Mouse (Mus musculus): Measurements from ENCODE around the gene Zbtb4. TPM values are rescaled to one million over a fixed set of nuclear protein-coding genes. Genes with fewer than 3 reads are reported as not detected.

Gene Zbtb4
- total RNA-seq, 4 experiments from 2014 or later: 138 to 158 (median 147) TPM

GRCm38 (mm10) chr11:69800138-69800391 lies 34.4 kb downstream of the Zbtb4 start:
- no peak for DNase-seq (ENCODE audit: low spot score in 2 of 2)

- peak in 1 of 2 experiments; percentile 45 for DNase-seq (ENCODE audit: low spot score in 2 of 2)
These were observed 34.9 kb downstream of the Zbtb4 start for GRCm38 (mm10) chr11:69800392-69801197.

DNA sequence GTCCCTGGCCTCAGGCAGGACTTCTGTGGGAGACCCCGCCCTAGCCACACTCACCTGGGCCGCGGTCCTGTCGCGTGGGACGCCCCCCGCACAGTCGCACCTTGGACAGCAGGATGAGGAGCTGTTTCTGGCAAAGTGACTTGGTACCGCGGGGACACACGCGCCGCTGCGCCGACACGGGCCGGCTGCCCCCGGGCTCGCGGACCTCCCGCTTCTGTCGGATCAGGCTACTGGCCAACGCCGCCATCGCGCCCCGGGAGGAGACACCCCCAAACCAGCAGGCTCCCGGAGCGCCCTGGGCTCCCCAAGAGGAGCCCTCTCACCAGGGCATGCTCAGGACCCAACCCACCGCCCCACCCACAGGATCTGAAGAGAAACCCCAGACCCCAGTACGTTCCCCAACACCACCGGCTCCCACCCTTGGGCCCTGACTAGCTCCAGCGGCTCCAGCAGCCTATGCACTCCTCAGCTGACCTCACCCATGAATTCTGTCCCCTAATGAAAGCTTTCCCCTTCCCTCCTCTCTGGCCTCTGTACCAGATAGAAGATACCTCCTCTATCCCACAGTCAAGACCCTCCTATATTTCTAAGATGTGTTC lies 35.8 kb downstream of the Zbtb4 start, which contains the start of gene Fgf11:
Fgf11 (minus strand) TSS at position 479 of the 599 bp plus-strand sequence.
- DNase-seq (ENCODE audit: low spot score in 2 of 2): no peak

- peak; percentile 54 to 64 for DNase-seq (ENCODE audit: low spot score in 2 of 2)
These were observed 37.0 kb downstream of the Zbtb4 start for GRCm38 (mm10) chr11:69802648-69803105.

GRCm38 (mm10) chr11:69803328-69803727 lies 37.6 kb downstream of the Zbtb4 start:
- DNase-seq (ENCODE audit: low spot score in 2 of 2): no peak

DNA sequence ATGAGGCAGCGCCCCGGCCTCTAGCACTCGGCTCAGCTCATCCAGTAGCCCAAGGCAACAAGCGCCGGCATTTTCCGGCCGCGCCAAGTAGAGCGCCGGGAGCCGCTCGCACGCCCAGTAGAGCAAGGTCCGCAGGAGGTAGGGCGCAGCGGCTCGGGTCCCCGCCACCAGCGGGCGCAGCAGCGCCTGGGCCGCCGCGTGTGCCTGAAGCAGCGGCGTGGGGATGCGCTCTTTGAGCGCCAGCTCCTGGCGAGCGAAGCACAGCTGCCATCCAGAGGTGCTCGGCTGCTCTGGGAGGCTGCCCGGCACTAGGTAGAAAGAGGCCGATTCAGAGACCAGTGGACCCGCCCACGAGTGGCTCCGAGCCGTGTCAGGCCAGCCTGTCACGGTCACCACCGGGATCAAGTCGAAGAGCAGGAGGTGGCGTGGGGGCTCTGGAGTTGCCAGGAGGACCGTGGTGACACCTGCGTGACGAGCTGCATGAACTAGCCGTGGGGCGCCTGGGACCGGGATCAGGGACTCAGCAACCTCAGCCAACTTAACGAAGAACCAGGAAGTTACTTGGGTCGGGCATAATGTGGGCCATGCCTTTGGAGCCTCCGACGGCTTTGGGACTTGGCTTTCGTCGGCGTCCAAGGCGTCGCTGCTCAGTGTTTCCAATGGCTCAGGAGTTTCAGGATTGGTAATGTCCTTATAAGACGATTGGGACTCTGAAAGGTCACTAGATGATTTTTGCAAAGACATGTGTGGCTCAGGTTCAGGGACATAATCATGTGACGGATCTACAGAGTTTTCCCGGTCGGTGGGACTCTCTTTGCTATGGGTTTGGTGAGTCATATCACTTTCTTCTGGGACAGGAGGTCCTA lies 38.3 kb downstream of the Zbtb4 start:
- peak in 1 of 2 experiments; percentile 49 for DNase-seq (ENCODE audit: low spot score in 2 of 2)

DNA sequence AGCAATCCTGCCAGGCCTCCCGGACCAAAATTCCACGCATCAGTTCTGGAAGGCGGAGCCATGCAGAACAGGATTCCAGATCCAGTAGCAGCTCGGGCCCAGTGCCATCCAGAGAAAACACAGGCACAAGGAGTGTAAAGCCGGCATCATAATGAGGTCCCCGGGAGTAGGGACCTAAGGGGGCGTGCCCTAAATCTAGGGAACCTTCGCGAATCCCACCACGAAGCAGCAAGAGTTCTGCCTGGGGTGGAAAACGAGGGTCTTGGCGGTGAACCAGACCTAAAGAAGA lies 38.9 kb downstream of the Zbtb4 start:
- no peak for DNase-seq (ENCODE audit: low spot score in 2 of 2)

DNA sequence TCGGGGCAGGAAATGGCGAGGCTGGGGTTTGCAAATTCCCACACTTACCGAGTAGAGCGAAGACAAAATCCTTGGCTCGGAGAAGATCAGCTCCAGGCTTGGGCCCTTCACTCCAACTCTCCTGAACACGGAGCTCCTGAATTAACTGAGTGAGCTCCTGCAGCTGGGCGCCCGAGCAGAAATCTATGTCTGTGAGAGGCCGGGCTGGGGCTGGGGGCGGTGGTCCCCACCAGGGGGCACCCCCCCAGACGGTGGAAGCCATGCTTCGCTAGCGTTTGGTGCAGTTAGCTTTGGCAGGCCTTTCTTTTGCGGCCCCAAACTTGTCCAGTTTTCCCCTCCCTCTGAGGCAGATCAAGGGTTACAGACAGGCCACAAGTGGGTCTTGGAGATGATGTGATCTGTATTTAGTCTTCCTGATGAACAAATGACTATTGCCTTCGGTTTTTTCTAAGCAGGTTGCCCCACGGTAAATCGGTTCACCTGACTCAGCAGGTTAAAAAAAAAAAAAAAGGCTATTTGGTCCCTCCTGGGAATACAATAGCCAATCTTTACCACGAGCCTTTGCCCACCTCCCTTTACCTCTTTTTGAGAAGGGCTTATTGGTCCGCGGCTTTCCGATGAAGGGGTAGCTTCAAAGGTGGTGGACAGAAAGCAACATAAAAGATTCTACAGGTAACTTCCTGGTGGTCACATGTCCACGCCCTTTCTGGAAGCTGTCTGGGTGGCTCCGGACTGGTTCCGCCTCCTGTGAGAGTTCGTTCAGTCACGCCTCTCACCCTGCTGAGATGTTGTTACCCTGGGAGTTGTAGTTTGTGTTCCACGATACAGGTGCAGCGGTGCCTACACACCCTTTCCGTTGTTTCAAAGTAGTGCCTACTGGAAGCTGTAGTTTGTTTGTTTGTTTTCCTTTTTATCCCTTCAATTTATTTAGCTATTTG lies 39.5 kb downstream of the Zbtb4 start, which contains the start of gene Tmem102:
Tmem102 (minus strand) TSS at position 653 of the 938 bp plus-strand sequence.
- DNase-seq (ENCODE audit: low spot score in 2 of 2): no peak

- DNase-seq (ENCODE audit: low spot score in 2 of 2): no peak
These were observed 40.7 kb downstream of the Zbtb4 start for GRCm38 (mm10) chr11:69806378-69806777.

GRCm38 (mm10) chr11:69807641-69808040 lies 41.9 kb downstream of the Zbtb4 start:
- no peak for DNase-seq (ENCODE audit: low spot score in 2 of 2)

GRCm38 (mm10) chr11:69810280-69810679 lies 44.6 kb downstream of the Zbtb4 start:
- DNase-seq (ENCODE audit: low spot score in 2 of 2): no peak

DNA sequence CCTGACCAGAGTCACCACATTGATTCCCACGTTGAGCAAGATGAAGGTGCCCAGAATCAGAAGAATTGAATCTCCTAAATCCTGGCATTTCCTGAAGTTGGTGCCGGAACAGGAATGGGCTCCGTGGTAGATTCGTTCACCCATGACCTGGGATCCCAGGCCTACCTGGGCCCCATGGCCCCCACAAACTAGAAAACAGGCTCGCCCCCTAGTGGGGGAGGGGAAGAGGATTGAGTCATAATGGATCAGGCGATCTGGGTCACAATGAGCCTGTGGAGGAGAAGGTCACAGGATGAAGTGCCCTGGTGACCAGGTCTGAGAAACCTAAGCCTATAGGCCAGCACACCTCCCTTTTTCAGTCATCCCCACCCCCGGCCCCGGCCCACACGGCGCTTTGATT lies 49.4 kb downstream of the Zbtb4 start, which contains the start of gene Gm39566:
Gm39566 (minus strand) TSS at position 144 of the 400 bp plus-strand sequence.
- no peak for DNase-seq (ENCODE audit: low spot score in 2 of 2)

DNA sequence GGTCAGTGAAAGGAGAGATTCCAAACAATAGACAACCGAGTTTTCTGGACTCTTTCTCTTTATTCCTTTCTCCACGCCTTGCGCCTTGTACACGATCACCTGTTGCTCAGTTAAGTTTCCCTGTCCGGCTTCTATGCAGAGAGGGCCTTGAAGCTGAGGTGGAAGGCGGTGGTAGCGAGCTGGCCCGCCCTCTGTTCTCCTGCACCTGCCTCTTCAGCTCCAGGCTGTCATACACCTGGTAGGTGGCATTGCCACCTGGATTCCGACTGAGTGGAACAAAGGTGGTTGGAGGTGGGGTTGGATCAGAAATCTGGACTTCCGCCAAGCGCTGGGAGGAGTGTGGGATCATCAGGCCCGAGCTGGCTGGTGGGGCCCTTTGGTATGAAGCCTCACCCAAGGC lies 50.8 kb downstream of the Zbtb4 start:
- DNase-seq (ENCODE audit: low spot score in 2 of 2): no peak

DNA sequence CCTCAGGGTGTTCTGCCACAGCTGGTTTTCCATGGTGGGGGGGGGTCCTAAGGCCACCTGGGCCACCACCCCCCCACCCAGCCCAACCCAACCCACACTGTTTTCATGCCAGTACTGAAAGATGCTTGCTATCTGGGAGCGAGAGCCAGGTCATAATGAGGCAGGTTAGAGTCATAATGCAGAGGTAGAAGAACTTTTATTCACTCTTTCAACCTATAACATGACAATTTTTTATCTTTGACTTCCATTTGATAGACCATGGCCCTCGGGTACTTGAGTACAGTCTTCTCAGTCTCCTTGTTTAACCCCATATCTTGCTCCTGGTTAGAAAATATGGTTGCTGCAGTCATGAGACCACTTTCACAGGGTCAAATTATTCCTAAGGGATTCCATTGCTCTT lies 52.7 kb downstream of the Zbtb4 start, which contains the start of gene Spem2:
Spem2 (minus strand) TSS at position 101 of the 400 bp plus-strand sequence.
- DNase-seq (ENCODE audit: low spot score in 2 of 2): no peak

- DNase-seq (ENCODE audit: low spot score in 2 of 2): no peak
These were observed 53.2 kb downstream of the Zbtb4 start for GRCm38 (mm10) chr11:69818871-69819270.

DNA sequence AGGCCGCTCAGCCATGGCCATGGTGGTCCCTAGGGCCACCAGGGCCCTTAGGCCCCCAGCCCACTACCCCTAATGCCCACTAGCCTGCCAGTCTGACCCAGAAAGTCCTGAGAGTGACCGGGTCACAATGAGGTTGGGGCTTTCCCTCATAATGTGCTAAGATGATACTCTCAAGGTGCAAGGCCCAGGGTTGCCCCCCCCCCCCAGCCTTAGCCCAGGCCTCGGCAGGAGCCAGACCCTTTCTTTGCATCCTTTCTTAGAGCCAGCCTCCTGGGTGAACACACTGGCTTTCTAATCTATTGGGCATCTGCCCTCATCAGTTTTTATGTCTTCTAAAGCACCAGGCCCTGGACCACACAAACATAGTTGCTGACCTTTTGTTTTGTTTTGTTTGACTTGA lies 56.4 kb downstream of the Zbtb4 start, which contains the start of gene Spem1:
Spem1 (minus strand) TSS at position 101 of the 400 bp plus-strand sequence.
- DNase-seq (ENCODE audit: low spot score in 2 of 2): no peak

- no peak for DNase-seq (ENCODE audit: low spot score in 2 of 2)
These were observed 57.7 kb downstream of the Zbtb4 start for GRCm38 (mm10) chr11:69823456-69823855.

GRCm38 (mm10) chr11:69828832-69829231 lies 63.1 kb downstream of the Zbtb4 start:
- DNase-seq (ENCODE audit: low spot score in 2 of 2): no peak

DNA sequence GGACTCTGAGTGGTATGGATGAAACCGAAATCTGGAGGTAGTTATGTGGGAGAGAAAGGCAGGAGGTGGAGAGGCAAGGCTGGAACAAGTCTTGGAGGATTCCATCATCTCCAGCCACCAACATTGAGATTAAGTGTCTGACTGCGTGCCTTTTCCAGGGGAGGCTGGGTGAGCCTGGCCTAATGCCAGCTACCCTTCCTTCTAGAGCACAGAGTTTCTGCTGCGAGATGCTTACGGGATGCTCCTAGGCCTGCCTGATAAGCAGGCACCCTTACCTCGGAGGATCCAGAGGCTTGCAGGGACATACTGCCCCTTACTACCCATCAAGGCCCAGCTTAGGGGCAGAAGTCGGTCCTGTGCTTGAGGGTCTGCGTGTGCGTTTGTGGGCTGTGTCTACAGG lies 67.8 kb downstream of the Zbtb4 start:
- DNase-seq (ENCODE audit: low spot score in 2 of 2): no peak
